Mouse (Mus musculus) MEL (cell line): ENCODE data around the gene Fut2. TPM values are rescaled to one million over a fixed set of nuclear protein-coding genes. Genes with fewer than 3 reads are reported as not detected.

ENCODE experiments used
- DNase-seq: peaks from one replicate; pipeline ENCODE4 v3.0.0; 2011; ENCODE audit warnings: low read depth, low spot score
- H3K27ac ChIP-seq: 2 replicates; pipeline ENCODE4 v1.5.1; 2012; ENCODE audit warnings: low read depth, mild to moderate bottlenecking, control low read depth, low read length, moderate library complexity; ENCODE audit not compliant: control insufficient read depth
- H3K27me3 ChIP-seq, 2 experiments: fragments of 150-350 bp in 1 of 2; sonication (generic) in 1 of 2; 2 replicates each; pipeline ENCODE4 v1.6.1; 2012; ENCODE audit warnings: low read length in 2 of 2, mild to moderate bottlenecking in 2 of 2, improper control_type of control experiment in 1 of 2, moderate library complexity in 1 of 2; ENCODE audit not compliant: insufficient read depth in 2 of 2, control insufficient read depth in 1 of 2
- H3K36me3 ChIP-seq, 2 experiments: 2 replicates each; pipeline ENCODE4 v1.6.1; 2012 to 2014; ENCODE audit warnings: low read length in 2 of 2, improper control_type of control experiment in 1 of 2, inconsistent platforms in 1 of 2, mild to moderate bottlenecking in 1 of 2; ENCODE audit not compliant: insufficient read depth in 2 of 2, control insufficient read depth in 1 of 2
- H3K4me1 ChIP-seq, 2 experiments: fragments of 150-350 bp in 1 of 2; sonication (generic) in 1 of 2; 2 replicates each; pipeline ENCODE4 v1.6.1; 2012; ENCODE audit warnings: low read length in 2 of 2, improper control_type of control experiment in 1 of 2, mild to moderate bottlenecking in 1 of 2; ENCODE audit not compliant: insufficient read depth in 2 of 2, control insufficient read depth in 1 of 2
- H3K4me3 ChIP-seq, 2 experiments: fragments of 150-350 bp in 1 of 2; sonication (generic) in 1 of 2; 2 replicates each; pipeline ENCODE4 v1.5.1; 2012; ENCODE audit warnings: low read depth in 2 of 2, low read length in 2 of 2, mild to moderate bottlenecking in 2 of 2, moderate library complexity in 2 of 2, control low read depth in 1 of 2, improper control_type of control experiment in 1 of 2; ENCODE audit not compliant: control insufficient read depth in 1 of 2, insufficient read depth in 1 of 2
- H3K79me2 ChIP-seq: 2 replicates; pipeline ENCODE4 v1.6.1; 2012; ENCODE audit warnings: mild to moderate bottlenecking, low read length, moderate library complexity; ENCODE audit not compliant: control insufficient read depth, poor library complexity, insufficient read depth
- H3K9ac ChIP-seq: 2 replicates; pipeline ENCODE4 v1.6.1; 2012; ENCODE audit warnings: low read depth, mild to moderate bottlenecking, control low read depth, low read length, moderate library complexity; ENCODE audit not compliant: control insufficient read depth, poor library complexity, severe bottlenecking
- H3K9me3 ChIP-seq: fragments of 150-350 bp; sonication (generic); replicated peaks from 2 replicates; pipeline ENCODE4 v1.6.1; 2012; ENCODE audit warnings: mild to moderate bottlenecking, low read length, improper control_type of control experiment, moderate library complexity; ENCODE audit not compliant: insufficient read depth
- BHLHE40 ChIP-seq: IDR thresholded peaks from 2 replicates; pipeline ENCODE4 v1.6.1; 2012; ENCODE audit warnings: low read depth, mild to moderate bottlenecking, inconsistent platforms, low read length, improper control_type of control experiment, borderline replicate concordance
- CHD2 ChIP-seq: IDR thresholded peaks from 2 replicates; pipeline ENCODE4 v1.6.1; 2011; ENCODE audit warnings: low read length, improper control_type of control experiment
- E2F4 ChIP-seq: IDR thresholded peaks from 2 replicates; pipeline ENCODE4 v1.6.1; 2011; ENCODE audit warnings: low read depth, low read length, improper control_type of control experiment, borderline replicate concordance
- ETS1 ChIP-seq: IDR thresholded peaks from 2 replicates; pipeline ENCODE4 v1.6.1; 2012; ENCODE audit warnings: low read depth, mild to moderate bottlenecking, inconsistent platforms, low read length, improper control_type of control experiment, moderate library complexity
- HCFC1 ChIP-seq: IDR thresholded peaks from 2 replicates; pipeline ENCODE4 v1.6.1; 2012; ENCODE audit warnings: low read depth, mild to moderate bottlenecking, inconsistent platforms, low read length, improper control_type of control experiment, moderate library complexity
- JUND ChIP-seq: IDR thresholded peaks from 2 replicates; pipeline ENCODE4 v1.6.1; 2011; ENCODE audit warnings: low read depth, mild to moderate bottlenecking, improper control_type of control experiment, low read length
- KAT2A ChIP-seq: conservative IDR thresholded peaks from 2 replicates; pipeline ENCODE4 v1.6.1; 2012; ENCODE audit warnings: low read depth, low read length, improper control_type of control experiment, inconsistent platforms
- MAFK ChIP-seq: IDR thresholded peaks from 2 replicates; pipeline ENCODE4 v1.6.1; 2011; ENCODE audit warnings: low read depth, mild to moderate bottlenecking, low read length, improper control_type of control experiment, borderline replicate concordance
- MAX ChIP-seq: IDR thresholded peaks from 2 replicates; pipeline ENCODE4 v1.6.1; 2011; ENCODE audit warnings: low read length, improper control_type of control experiment
- MAZ ChIP-seq: IDR thresholded peaks from 2 replicates; pipeline ENCODE4 v1.6.1; 2012; ENCODE audit warnings: low read depth, mild to moderate bottlenecking, inconsistent platforms, low read length, improper control_type of control experiment
- MXI1 ChIP-seq: IDR thresholded peaks from 2 replicates; pipeline ENCODE4 v1.6.1; 2011; ENCODE audit warnings: mild to moderate bottlenecking, low read depth, low read length, improper control_type of control experiment
- MYC ChIP-seq: IDR thresholded peaks from 2 replicates; pipeline ENCODE4 v1.6.1; 2011; ENCODE audit warnings: low read depth, mild to moderate bottlenecking, low read length, improper control_type of control experiment, moderate library complexity
- NELFE ChIP-seq: IDR thresholded peaks from 2 replicates; pipeline ENCODE4 v1.6.1; 2011; ENCODE audit warnings: low read depth, low read length, improper control_type of control experiment
- NRF1 ChIP-seq: IDR thresholded peaks from 2 replicates; pipeline ENCODE4 v1.6.1; 2014; ENCODE audit warnings: low read depth, mild to moderate bottlenecking, inconsistent platforms, low read length, improper control_type of control experiment, moderate library complexity; ENCODE audit not compliant: poor library complexity, insufficient read depth, severe bottlenecking
- POLR2AphosphoS5 ChIP-seq: IDR thresholded peaks from 2 replicates; pipeline ENCODE4 v1.6.1; 2012; ENCODE audit warnings: low read depth, borderline replicate concordance, mild to moderate bottlenecking, inconsistent platforms, low read length, moderate library complexity, mixed read lengths
- RAD21 ChIP-seq: IDR thresholded peaks from 2 replicates; pipeline ENCODE4 v1.6.1; 2011; ENCODE audit warnings: mild to moderate bottlenecking, low read depth, low read length, improper control_type of control experiment
- SIN3A ChIP-seq: IDR thresholded peaks from 2 replicates; pipeline ENCODE4 v1.6.1; 2012; ENCODE audit warnings: low read length, improper control_type of control experiment, inconsistent platforms
- TAL1 ChIP-seq: IDR thresholded peaks from 2 replicates; pipeline ENCODE4 v1.6.1; 2012; ENCODE audit warnings: mild to moderate bottlenecking, inconsistent platforms, low read length, moderate library complexity, mixed read lengths
- TCF12 ChIP-seq: IDR thresholded peaks from 2 replicates; pipeline ENCODE4 v1.6.1; 2014; ENCODE audit warnings: low read depth, mild to moderate bottlenecking, inconsistent platforms, low read length, improper control_type of control experiment, moderate library complexity
- USF1 ChIP-seq: IDR thresholded peaks from 2 replicates; pipeline ENCODE4 v1.6.1; 2014; ENCODE audit warnings: low read depth, mild to moderate bottlenecking, inconsistent platforms, low read length, improper control_type of control experiment, moderate library complexity
- ZC3H11A ChIP-seq: IDR thresholded peaks from 2 replicates; pipeline ENCODE4 v1.6.1; 2012; ENCODE audit warnings: low read depth, mild to moderate bottlenecking, inconsistent platforms, low read length, improper control_type of control experiment
- ZMIZ1 ChIP-seq: IDR thresholded peaks from 2 replicates; pipeline ENCODE4 v1.6.1; 2012; ENCODE audit warnings: low read depth, mild to moderate bottlenecking, inconsistent platforms, low read length, improper control_type of control experiment, moderate library complexity
- ZNF384 ChIP-seq: IDR thresholded peaks from 2 replicates; pipeline ENCODE4 v1.6.1; 2012; ENCODE audit warnings: low read depth, mild to moderate bottlenecking, inconsistent platforms, low read length, improper control_type of control experiment
- polyA plus RNA-seq, 2 experiments: library from polyadenylated mRNA; stranded (reverse) in 1 of 2; unstranded in 1 of 2; fragments of >175 nt in 1 of 2; fragments of >200 nt in 1 of 2; gene quantifications; 2 replicates each; pipeline versions ENCODE4 v1.2.1 to v1.2.4; 2012; ENCODE audit warnings: low replicate concordance in 2 of 2, low read depth in 1 of 2; ENCODE audit not compliant: insufficient read length in 2 of 2, insufficient read depth in 1 of 2, missing spikeins in 1 of 2
- total RNA-seq: library from RNA; depleted of rRNA; stranded (reverse); fragments of 300-350 nt; gene quantifications from 2 replicates; pipeline ENCODE4 v1.2.3, GENCODE M21; 2012

Fut2 gene
- total and polyA plus RNA-seq, 3 experiments = not detected

GRCm38 (mm10) chr7:45704730-45705442, 38.7 kb upstream of the Fut2 start, which contains the start of gene Dbp:
Gene Dbp (plus strand): TSS chr7:45705088.
- Histone ChIP-seq H3K36me3 (peaks cover 0 to 5% of the 10 kb centered on the region in 2 experiments; a peak in 2 of 4 replicates), H3K79me2 (peaks cover 7% of the 10 kb centered on the region), H3K4me3 (peak within 1 kb of the TSS; percentile 82 to 85), H3K27me3 (peaks cover 0 to under 1% of the 10 kb centered on the region in 2 experiments; a peak in 1 of 4 replicates), H3K27ac (peak within 1 kb of the TSS; percentile 82), H3K9ac (peak within 1 kb of the TSS; percentile 98), H3K9me3 (no peaks in the 10 kb centered on the region), H3K4me1 (peaks cover 0 to 18% of the 10 kb centered on the region in 2 experiments; a peak in 2 of 4 replicates)
- no peak for TF ChIP-seq RAD21
- TF ChIP-seq TAL1 = no peak
- TF ChIP-seq TCF12 = 0 out of 2 replicates have a peak, but pooled peaks have one; percentile 18
- TF ChIP-seq USF1 = peak; percentile 87
- TF ChIP-seq KAT2A = peak; percentile 57
- peak; percentile 73 for TF ChIP-seq CHD2
- TF ChIP-seq ZNF384 = peak; percentile 94
- TF ChIP-seq MYC = peak; percentile 98
- TF ChIP-seq SIN3A = peak; percentile 97
- peak; percentile 21; the same call in 1 of the 2 replicates for TF ChIP-seq NELFE
- TF ChIP-seq MAX = peak; percentile 98
- peak; percentile 77; the same call in 1 of the 2 replicates for TF ChIP-seq E2F4
- peak; percentile 94 for TF ChIP-seq MXI1
- no peak for TF ChIP-seq POLR2AphosphoS5
- no peak for TF ChIP-seq MAFK
- TF ChIP-seq NRF1 = peak; percentile 42; the same call in 1 of the 2 replicates
- TF ChIP-seq HCFC1 = peak; percentile 81
- TF ChIP-seq MAZ = peak; percentile 98
- TF ChIP-seq JUND = no peak
- 0 out of 2 replicates have a peak, but pooled peaks have one; percentile 21 for TF ChIP-seq ZMIZ1
- TF ChIP-seq ZC3H11A = no peak
- peak; percentile 83 for TF ChIP-seq BHLHE40
- TF ChIP-seq ETS1 = peak; percentile 57
- peak; percentile 99 for DNase-seq
